Mouse (Mus musculus) cerebellum, postnatal 14 days (tissue): ENCODE data around the gene Sirpb1a.
"Not testable (repeated sequence)": the region's sequence is repeated elsewhere in the genome, so short reads cannot be mapped to it uniquely, and the experiment has no call there.

ENCODE experiments used
- DNase-seq, 2 experiments: peaks; one replicate each; pipeline ENCODE4 v3.0.0; 2021; ENCODE audit warnings: mixed read lengths in 2 of 2

The Sirpb1a gene

GRCm38 (mm10) chr3:15426447-15426846, at the start of gene Sirpb1a:
TSS of gene Sirpb1a (minus strand) at chr3:15426520.
- not testable (repeated sequence) for DNase-seq

- DNase-seq: not testable (repeated sequence)
These were observed 48.5 kb upstream of the Sirpb1a start for GRCm38 (mm10) chr3:15474831-15475230.

- DNase-seq: not testable (repeated sequence)
These were observed 43.8 kb upstream of the Sirpb1a start for GRCm38 (mm10) chr3:15470158-15470557.

DNA sequence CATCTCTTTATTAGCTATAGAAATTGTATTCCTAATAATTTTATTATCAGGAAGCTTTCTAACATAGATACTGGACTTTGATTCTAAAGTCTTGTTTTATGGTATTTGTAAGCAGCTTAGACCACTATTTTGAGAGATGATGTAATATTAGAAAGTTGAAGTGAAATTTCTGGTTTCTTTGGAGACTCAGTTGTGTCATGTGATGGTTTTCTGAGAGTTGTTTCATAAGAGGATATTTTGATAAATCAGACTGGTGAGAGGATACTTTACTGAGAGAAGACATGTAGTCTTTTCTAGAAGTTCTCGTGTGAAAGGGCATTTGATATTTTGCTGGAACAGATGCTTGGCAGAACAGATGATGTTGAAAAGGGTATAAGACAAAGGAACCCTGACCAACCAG, 17.6 kb upstream of the Sirpb1a start:
- not testable (repeated sequence) for DNase-seq

DNA sequence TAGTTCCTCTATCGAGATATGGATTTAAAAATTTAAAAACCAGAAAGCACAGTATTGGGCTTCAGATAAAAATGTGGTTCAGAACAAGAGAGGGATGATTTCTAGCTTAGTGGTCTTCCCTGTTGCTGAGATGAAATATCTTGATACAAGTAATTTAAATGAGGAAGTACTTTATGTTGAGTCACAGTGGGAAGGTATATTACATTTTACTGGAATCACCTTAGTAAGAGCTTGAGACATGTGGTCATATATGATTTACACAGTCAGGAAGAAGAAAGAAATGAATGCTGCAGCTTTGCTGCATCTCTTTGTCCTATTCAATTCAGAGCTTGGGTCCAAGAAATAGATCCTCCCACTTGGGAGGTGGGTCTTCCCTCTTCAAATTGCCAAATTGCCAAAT, 13.5 kb upstream of the Sirpb1a start:
- DNase-seq: not testable (repeated sequence)

- no peak for DNase-seq
These were observed 1.6 kb upstream of the Sirpb1a start for GRCm38 (mm10) chr3:15427917-15428316.

DNA sequence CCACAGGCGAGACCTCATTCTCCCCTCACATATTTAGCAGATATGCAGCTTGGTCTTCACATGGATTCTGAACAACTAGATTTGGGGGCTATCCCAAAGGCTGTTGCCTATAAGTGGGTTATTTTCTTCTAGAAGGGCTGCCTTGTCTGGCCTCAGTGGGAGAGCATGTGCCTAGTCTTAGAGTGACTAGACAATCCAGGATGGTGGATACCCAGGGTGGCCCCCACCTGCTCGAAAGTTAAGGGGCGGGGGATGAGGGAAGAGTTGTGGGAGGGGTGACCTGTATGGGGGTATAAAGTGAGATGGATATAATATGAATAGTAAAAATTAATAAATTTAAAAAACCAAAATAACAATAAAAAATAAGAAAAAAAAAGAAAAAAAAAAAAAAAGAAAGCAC, 70.6 kb downstream of the Sirpb1a start:
- DNase-seq: not testable (repeated sequence)

- DNase-seq: not testable (repeated sequence)
These were observed 76.0 kb downstream of the Sirpb1a start for GRCm38 (mm10) chr3:15350318-15350717.

DNA sequence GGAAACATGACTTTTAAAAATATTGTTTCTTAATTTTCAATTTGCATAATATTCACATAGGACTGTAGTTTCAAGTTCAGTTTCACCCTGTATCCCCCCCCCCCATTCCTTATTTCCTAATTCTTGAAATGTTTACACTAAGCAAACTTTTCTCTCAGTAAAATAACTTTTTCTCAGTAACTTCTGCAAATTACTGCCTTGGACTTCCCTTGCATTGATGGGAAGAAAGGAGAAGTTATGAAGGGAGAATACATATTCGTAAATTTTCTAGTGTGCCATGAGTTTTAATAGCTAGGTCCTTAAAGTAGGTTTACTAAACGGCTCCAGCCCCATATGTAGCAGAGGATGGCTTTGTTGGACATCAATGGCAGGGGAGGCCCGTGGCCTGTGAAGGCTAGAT, 80.7 kb downstream of the Sirpb1a start:
- not testable (repeated sequence) for DNase-seq

DNA sequence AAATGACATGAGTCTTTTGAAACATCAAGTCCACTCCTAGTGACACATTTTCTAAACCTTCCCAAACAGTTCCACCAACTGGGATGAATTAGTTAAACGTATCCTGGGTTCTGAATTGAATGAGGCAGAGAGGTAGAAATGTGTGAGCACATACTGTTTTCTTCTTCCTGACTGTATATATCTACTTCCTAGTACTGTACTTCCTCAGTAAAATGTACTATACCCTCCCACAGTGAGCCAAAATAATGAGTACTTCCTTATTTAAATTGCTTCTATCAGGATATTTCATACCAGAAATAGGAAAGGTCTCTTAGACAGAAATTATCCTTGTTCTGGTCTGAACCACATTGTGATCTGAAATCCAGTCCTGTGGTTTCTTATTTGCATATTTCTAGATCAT, 86.0 kb downstream of the Sirpb1a start:
- DNase-seq: no peak

- no peak for DNase-seq
These were observed 92.1 kb downstream of the Sirpb1a start for GRCm38 (mm10) chr3:15334182-15334581.

GRCm38 (mm10) chr3:15332063-15332462, 94.3 kb downstream of the Sirpb1a start, which contains the start of gene Gm9733:
TSS of gene Gm9733 (minus strand) at chr3:15332302.
- no peak for DNase-seq

DNA sequence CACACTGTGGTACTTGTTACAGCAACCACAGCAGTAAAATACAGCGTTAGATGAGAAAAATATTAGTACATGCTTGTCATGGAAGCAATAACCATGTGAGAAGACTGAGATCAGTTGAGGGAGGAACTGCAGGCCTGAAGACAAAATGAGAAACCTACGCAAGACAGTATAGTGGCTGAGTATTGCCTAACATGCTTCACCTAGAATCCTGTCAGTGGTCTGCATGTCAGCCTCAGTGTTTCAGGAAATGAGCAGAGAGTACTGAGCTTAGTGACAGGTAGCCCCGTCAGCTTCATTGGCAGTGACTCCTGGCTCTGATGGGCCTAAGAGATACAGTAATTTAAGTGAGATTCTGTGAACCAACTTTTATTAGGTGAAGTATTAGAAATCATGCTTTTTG, 94.8 kb downstream of the Sirpb1a start:
- no peak for DNase-seq

GRCm38 (mm10) chr3:15329549-15329948, 96.8 kb downstream of the Sirpb1a start:
- no peak for DNase-seq
